Comparison of ENCODE assay signal across 10 mouse cellular contexts in the genomic region with DNA sequence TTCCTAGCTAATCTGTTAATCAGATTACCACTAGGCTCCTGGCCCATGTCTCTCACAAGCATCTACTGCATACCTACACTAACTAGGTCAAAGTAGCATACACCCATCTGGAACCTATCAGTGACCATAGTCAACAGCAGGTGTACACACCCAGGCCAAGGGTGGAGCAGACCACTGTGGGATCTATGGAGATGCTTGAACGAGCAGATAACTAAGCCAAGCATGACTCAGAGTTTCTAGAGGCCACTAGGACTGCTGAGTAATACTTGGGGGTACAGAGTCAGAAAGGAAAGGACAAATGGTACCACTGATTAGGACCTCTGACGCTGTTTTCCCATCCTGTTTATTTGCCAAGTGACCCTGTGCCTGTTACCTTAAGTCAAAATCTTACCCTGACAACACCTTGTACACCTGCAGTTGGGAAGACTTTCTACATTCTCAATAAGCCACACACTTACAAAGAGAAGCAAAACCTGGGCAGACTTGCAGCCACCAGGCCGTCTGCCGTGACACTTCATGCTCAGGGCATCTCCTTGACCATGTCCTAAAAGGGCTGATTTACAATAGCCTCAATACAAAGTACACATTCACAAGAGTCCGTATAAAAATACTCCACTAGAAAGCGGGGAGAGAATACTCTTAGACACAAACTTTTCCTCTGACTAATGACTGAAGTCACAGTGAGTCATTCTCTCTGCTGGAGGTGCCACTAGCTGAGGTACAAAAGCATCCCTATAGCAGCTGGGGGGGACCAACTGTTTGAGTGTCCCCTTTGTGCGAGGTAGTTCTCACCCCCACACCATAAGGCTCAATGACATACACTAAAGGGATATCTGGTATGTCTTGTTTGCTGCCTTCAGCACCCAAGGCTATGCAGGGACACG. TPM values are rescaled to one million over a fixed set of nuclear protein-coding genes. Genes with fewer than 3 reads are reported as not detected.
DNase-seq lines count a peak whose midpoint lies in the region; ATAC-seq and TF ChIP-seq lines count a peak whose summit lies in the region.
"Had no signal": no experiment of that assay in that cellular context is flagged by ENCODE, and none has a peak within 500 bp of the region (broad histone marks: within the 10 kb centered on the region; RNA-seq: fewer than 3 reads in every experiment).

No protein-coding gene starts in this region.

- peak overlapping the region; percentile 82 for H3K27ac ChIP-seq in heart, embryonic 13.5 days (replicated peaks)
- H3K27ac ChIP-seq in MEL (ENCODE audit: control insufficient read depth, low read depth, low read length): peak overlapping the region; percentile 80
- H3K27ac ChIP-seq in embryonic fibroblast, embryonic 13.5 days (ENCODE audit: insufficient read depth, low read length): peak overlapping the region; percentile 74; the same call in 1 of the 2 replicates

- no peaks in the 10 kb centered on the region for H3K4me1 ChIP-seq in heart, embryonic 13.5 days
- peaks cover 24 to 37% of the 10 kb centered on the region in 2 experiments for H3K4me1 ChIP-seq in MEL (ENCODE audit: control insufficient read depth in 1 of 2, insufficient read depth in 2 of 2, low read length in 2 of 2)
- peaks cover 9% of the 10 kb centered on the region for H3K4me1 ChIP-seq in embryonic fibroblast, embryonic 13.5 days (ENCODE audit: control insufficient read depth, insufficient read depth, low read length)

- H3K79me2 ChIP-seq in MEL (ENCODE audit: control insufficient read depth, insufficient read depth, low read length, poor library complexity): no peaks in the 10 kb centered on the region

- peak overlapping the region; percentile 19; the same call in 1 of the 2 replicates for H3K9ac ChIP-seq in heart, embryonic 13.5 days
- H3K9ac ChIP-seq in MEL (ENCODE audit: control insufficient read depth, low read depth, low read length, poor library complexity, severe bottlenecking): peak overlapping the region; percentile 8; the same call in 1 of the 2 replicates

- TF ChIP-seq CTCF in MEL (IDR thresholded peaks at IDR 0.05 in 2 of 3, conservative IDR thresholded peaks at IDR 0.05 in 1 of 3; ENCODE audit: control insufficient read depth in 1 of 3, insufficient read depth in 1 of 3, low read depth in 2 of 3, low read length in 3 of 3, poor library complexity in 1 of 3, severe bottlenecking in 1 of 3): no peak
- no peak for TF ChIP-seq CTCF in embryonic fibroblast, embryonic 13.5 days (IDR thresholded peaks at IDR 0.05; ENCODE audit: borderline replicate concordance, insufficient read depth, low read length)

- WGBS in heart, embryonic 13.5 days: 73% methylated on average over 8 of the region's 8 CpGs

- no peak for TF ChIP-seq RAD21 in MEL (IDR thresholded peaks at IDR 0.05; ENCODE audit: low read depth, low read length)

- TF ChIP-seq POLR2A in MEL (IDR thresholded peaks at IDR 0.05; ENCODE audit: control insufficient read depth in 1 of 2, insufficient read depth in 1 of 2, low read depth in 1 of 2, low read length in 2 of 2, poor library complexity in 1 of 2): no peak
- TF ChIP-seq POLR2A in embryonic fibroblast, embryonic 13.5 days (IDR thresholded peaks at IDR 0.05; ENCODE audit: low read depth, low read length): no peak

- peak overlapping the region; percentile 30 for H3K4me2 ChIP-seq in heart, embryonic 13.5 days

- peaks cover 93% of the 10 kb centered on the region for H3K36me3 ChIP-seq in heart, embryonic 13.5 days
- peaks cover 0 to 42% of the 10 kb centered on the region in 2 experiments; a peak in 2 of 4 replicates for H3K36me3 ChIP-seq in MEL (ENCODE audit: control insufficient read depth in 1 of 2, insufficient read depth in 2 of 2, low read length in 2 of 2)

- no peak for DNase-seq in heart, adult 9 months (ENCODE audit: low spot score in 2 of 2)
- peak; percentile 90 for DNase-seq in MEL (ENCODE audit: low read depth, low spot score)
- no peak for DNase-seq in frontal cortex, postnatal 36 days (ENCODE audit: low spot score in 2 of 2)
- no peak for DNase-seq in cerebellum, adult 8-10 months
- DNase-seq: kidney, postnatal 4 days; right cerebral cortex, postnatal 4 days had no signal

- no peak overlapping the region for H3K4me3 ChIP-seq in heart, embryonic 13.5 days
- H3K4me3 ChIP-seq in MEL (ENCODE audit: control insufficient read depth in 1 of 2, insufficient read depth in 1 of 2, low read depth in 2 of 2, low read length in 2 of 2): no peak overlapping the region
- H3K4me3 ChIP-seq in embryonic fibroblast, embryonic 13.5 days (ENCODE audit: insufficient read depth, low read length): no peak overlapping the region

- TF ChIP-seq EP300 in MEL (IDR thresholded peaks at IDR 0.05; ENCODE audit: low read depth in 1 of 2, low read length in 2 of 2): peak; percentile 97 to 99

- ATAC-seq in heart, embryonic 13.5 days (ENCODE audit: extremely low read depth, insufficient number of reproducible peaks, low FRiP score, low TSS enrichment): peak; percentile 75
- ATAC-seq in megakaryocyte progenitor cell, adult 5-6 weeks (replicated peaks; ENCODE audit: poor library complexity): peak; percentile 82
- ATAC-seq in granulocyte monocyte progenitor cell, adult 5-6 weeks (replicated peaks; ENCODE audit: poor library complexity, severe bottlenecking): no peak

- no peaks in the 10 kb centered on the region for H3K27me3 ChIP-seq in heart, embryonic 13.5 days (replicated peaks)
- H3K27me3 ChIP-seq in MEL (ENCODE audit: control insufficient read depth in 1 of 2, insufficient read depth in 2 of 2, low read length in 2 of 2): no peaks in the 10 kb centered on the region

- no peaks in the 10 kb centered on the region for H3K9me3 ChIP-seq in heart, embryonic 13.5 days
- H3K9me3 ChIP-seq in MEL (replicated peaks; ENCODE audit: insufficient read depth, low read length): no peaks in the 10 kb centered on the region

RNA-seq across cellular contexts. Expression of a gene that starts 16.4 kb away (rescaled TPM):
- polyA plus RNA-seq in heart, embryonic 13.5 days (2015; fragmentation: Nextera tagmentation; extraction: Ambion mirVana): 33.4 and 34.9 TPM in 2 replicates
- 12.5 and 14.1 TPM in 2 replicates for total RNA-seq in MEL (2012; rRNA removed)
- 10 to 100 TPM in 1 of 2 experiments, not detected in 1; 18.4 TPM for polyA plus RNA-seq in MEL (2012; ENCODE audit: insufficient read depth in 1 of 2, insufficient read length in 2 of 2, low read depth in 1 of 2, low replicate concordance in 2 of 2, missing spikeins in 1 of 2)
- polyA plus RNA-seq in embryonic fibroblast, embryonic 13.5 days (2011; ENCODE audit: insufficient read length, low read depth, missing spikeins): 43.1 and 49.4 TPM in 2 replicates
- 15.1 and 16.2 TPM in 2 replicates for total RNA-seq in megakaryocyte progenitor cell, adult 5-6 weeks (2015)
- total RNA-seq in megakaryocyte progenitor cell, adult 5-6 weeks (2017): 14.4 and 17.2 TPM in 2 replicates
- total RNA-seq in granulocyte monocyte progenitor cell, adult 5-6 weeks (2014; fragmentation: Nextera tagmentation): 25.3 and 28.6 TPM in 2 replicates
- 17.7 and 18.6 TPM in 2 replicates for total RNA-seq in granulocyte monocyte progenitor cell, adult 5-6 weeks (2017)

RNA-seq across cellular contexts. Expression of a gene that starts 24.8 kb away (rescaled TPM):
- 19.7 and 21.2 TPM in 2 replicates for polyA plus RNA-seq in heart, embryonic 13.5 days (2015; fragmentation: Nextera tagmentation; extraction: Ambion mirVana)
- 41.2 and 43.2 TPM in 2 replicates for total RNA-seq in MEL (2012; rRNA removed)
- 10 to 100 TPM in 1 of 2 experiments, not detected in 1; 42.0 TPM for polyA plus RNA-seq in MEL (2012; ENCODE audit: insufficient read depth in 1 of 2, insufficient read length in 2 of 2, low read depth in 1 of 2, low replicate concordance in 2 of 2, missing spikeins in 1 of 2)
- polyA plus RNA-seq in embryonic fibroblast, embryonic 13.5 days (2011; ENCODE audit: insufficient read length, low read depth, missing spikeins): 20.7 and 21.2 TPM in 2 replicates
- total RNA-seq in megakaryocyte progenitor cell, adult 5-6 weeks (2015): 5.4 and 7.1 TPM in 2 replicates
- total RNA-seq in megakaryocyte progenitor cell, adult 5-6 weeks (2017): 5.3 and 7.8 TPM in 2 replicates
- 11.6 and 12.9 TPM in 2 replicates for total RNA-seq in granulocyte monocyte progenitor cell, adult 5-6 weeks (2014; fragmentation: Nextera tagmentation)
- total RNA-seq in granulocyte monocyte progenitor cell, adult 5-6 weeks (2017): 4.4 and 5.7 TPM in 2 replicates

RNA-seq across cellular contexts. Expression of a gene that starts 25.1 kb away (rescaled TPM):
- polyA plus RNA-seq in heart, embryonic 13.5 days (2015; fragmentation: Nextera tagmentation; extraction: Ambion mirVana): 2,385 and 4,851 TPM in 2 replicates
- total RNA-seq in MEL (2012; rRNA removed): not detected in 2 replicates
- polyA plus RNA-seq in MEL (2012; ENCODE audit: insufficient read depth in 1 of 2, insufficient read length in 2 of 2, low read depth in 1 of 2, low replicate concordance in 2 of 2, missing spikeins in 1 of 2): under 1 TPM in 1 of 2 experiments, not detected in 1; 0.13 TPM
- not detected in 2 replicates for polyA plus RNA-seq in embryonic fibroblast, embryonic 13.5 days (2011; ENCODE audit: insufficient read length, low read depth, missing spikeins)
- not detected in 2 replicates for total RNA-seq in megakaryocyte progenitor cell, adult 5-6 weeks (2015)
- not detected in 2 replicates for total RNA-seq in megakaryocyte progenitor cell, adult 5-6 weeks (2017)
- total RNA-seq in granulocyte monocyte progenitor cell, adult 5-6 weeks (2014; fragmentation: Nextera tagmentation): not detected in 2 replicates
- not detected in 2 replicates for total RNA-seq in granulocyte monocyte progenitor cell, adult 5-6 weeks (2017)

RNA-seq across cellular contexts. Expression of a gene that starts 29.0 kb away (rescaled TPM):
- 34.1 and 34.8 TPM in 2 replicates for polyA plus RNA-seq in heart, embryonic 13.5 days (2015; fragmentation: Nextera tagmentation; extraction: Ambion mirVana)
- 2.4 and 2.9 TPM in 2 replicates for total RNA-seq in MEL (2012; rRNA removed)
- 10 to 100 TPM in 1 of 2 experiments, not detected in 1; 14.3 TPM for polyA plus RNA-seq in MEL (2012; ENCODE audit: insufficient read depth in 1 of 2, insufficient read length in 2 of 2, low read depth in 1 of 2, low replicate concordance in 2 of 2, missing spikeins in 1 of 2)
- polyA plus RNA-seq in embryonic fibroblast, embryonic 13.5 days (2011; ENCODE audit: insufficient read length, low read depth, missing spikeins): 45.9 and 49.1 TPM in 2 replicates
- 0.22 TPM in 1 of 2 replicates, not detected in the other for total RNA-seq in megakaryocyte progenitor cell, adult 5-6 weeks (2015)
- total RNA-seq in megakaryocyte progenitor cell, adult 5-6 weeks (2017): 0.25 and 2.9 TPM in 2 replicates
- 0.26 TPM in 1 of 2 replicates, not detected in the other for total RNA-seq in granulocyte monocyte progenitor cell, adult 5-6 weeks (2014; fragmentation: Nextera tagmentation)
- total RNA-seq in granulocyte monocyte progenitor cell, adult 5-6 weeks (2017): 1.0 TPM in 1 of 2 replicates, not detected in the other

RNA-seq across cellular contexts. Expression of a gene that starts 32.2 kb away (rescaled TPM):
- 17,648 and 28,254 TPM in 2 replicates for polyA plus RNA-seq in heart, embryonic 13.5 days (2015; fragmentation: Nextera tagmentation; extraction: Ambion mirVana)
- 211 and 272 TPM in 2 replicates for total RNA-seq in MEL (2012; rRNA removed)
- 100 to 1,000 TPM; 313 to 334 TPM for polyA plus RNA-seq in MEL (2012; ENCODE audit: insufficient read depth in 1 of 2, insufficient read length in 2 of 2, low read depth in 1 of 2, low replicate concordance in 2 of 2, missing spikeins in 1 of 2)
- not detected in 2 replicates for polyA plus RNA-seq in embryonic fibroblast, embryonic 13.5 days (2011; ENCODE audit: insufficient read length, low read depth, missing spikeins)
- 14.0 and 28.9 TPM in 2 replicates for total RNA-seq in megakaryocyte progenitor cell, adult 5-6 weeks (2015)
- 9.4 and 10.0 TPM in 2 replicates for total RNA-seq in megakaryocyte progenitor cell, adult 5-6 weeks (2017)
- total RNA-seq in granulocyte monocyte progenitor cell, adult 5-6 weeks (2014; fragmentation: Nextera tagmentation): 2.8 TPM in 1 of 2 replicates, not detected in the other
- total RNA-seq in granulocyte monocyte progenitor cell, adult 5-6 weeks (2017): 0.46 and 0.52 TPM in 2 replicates
